Comparison of ENCODE assay signal across 36 mouse cellular contexts in genomic region chr1:140422954-140423353, GRCm38 (mm10).
DNase-seq lines count a peak whose midpoint lies in the region; ATAC-seq lines count a peak whose summit lies in the region.
"Had no signal": no experiment of that assay in that cellular context is flagged by ENCODE, and none has a peak within 500 bp of the region (broad histone marks: within the 10 kb centered on the region; RNA-seq: fewer than 3 reads in every experiment).

No protein-coding gene starts in this region.

- no peaks in the 10 kb centered on the region for H3K36me3 ChIP-seq in heart, embryonic 10.5 days
- H3K36me3 ChIP-seq in midbrain, embryonic 11.5 days (ENCODE audit: control insufficient read depth, insufficient read depth, low read length), result no peaks in the 10 kb centered on the region
- H3K36me3 ChIP-seq in midbrain, embryonic 16.5 days (ENCODE audit: control insufficient read depth, insufficient read depth, low read length), result no peaks in the 10 kb centered on the region
- H3K36me3 ChIP-seq: embryonic facial prominence, embryonic 12.5 days; forebrain, embryonic 10.5 days; forebrain, embryonic 15.5 days; heart, embryonic 13.5 days; neural tube, embryonic 12.5 days had no signal

- H3K4me3 ChIP-seq in heart, embryonic 10.5 days, result no peak overlapping the region
- H3K4me3 ChIP-seq in midbrain, embryonic 11.5 days (ENCODE audit: low read depth, low read length), result no peak overlapping the region
- H3K4me3 ChIP-seq in midbrain, embryonic 16.5 days (ENCODE audit: low read depth, low read length), result no peak overlapping the region
- H3K4me3 ChIP-seq: embryonic facial prominence, embryonic 12.5 days; forebrain, embryonic 10.5 days; forebrain, embryonic 15.5 days; gastrocnemius, adult 2 months; heart, embryonic 13.5 days; myocyte; neural tube, embryonic 12.5 days had no signal

- H3K4me1 ChIP-seq in heart, embryonic 10.5 days, result no peaks in the 10 kb centered on the region
- H3K4me1 ChIP-seq in midbrain, embryonic 11.5 days (ENCODE audit: control insufficient read depth, insufficient read depth, low read length), result no peaks in the 10 kb centered on the region
- no peaks in the 10 kb centered on the region for H3K4me1 ChIP-seq in midbrain, embryonic 16.5 days (ENCODE audit: control insufficient read depth, insufficient read depth, low read length)
- H3K4me1 ChIP-seq: embryonic facial prominence, embryonic 12.5 days; forebrain, embryonic 10.5 days; forebrain, embryonic 15.5 days; heart, embryonic 13.5 days; neural tube, embryonic 12.5 days had no signal

- ATAC-seq in midbrain, embryonic 11.5 days (ENCODE audit: low FRiP score), result no peak
- no peak for ATAC-seq in midbrain, embryonic 16.5 days
- ATAC-seq: activated CD4-positive, CD25-positive, alpha-beta regulatory T cell, adult 4 months; forebrain, embryonic 15.5 days; hindbrain, embryonic 16.5 days had no signal

- no peak overlapping the region for H3K4me2 ChIP-seq in midbrain, embryonic 11.5 days
- H3K4me2 ChIP-seq in midbrain, embryonic 16.5 days (ENCODE audit: low read length), result no peak overlapping the region
- H3K4me2 ChIP-seq: embryonic facial prominence, embryonic 12.5 days; forebrain, embryonic 15.5 days; heart, embryonic 13.5 days; neural tube, embryonic 12.5 days had no signal

- DNase-seq in embryo, embryonic 10.5 days (ENCODE audit: low spot score), result peak; percentile 4
- DNase-seq in embryo, embryonic 11 days, result no peak
- peak; percentile 46 to 63 for DNase-seq in heart, adult 9 months (ENCODE audit: low spot score in 2 of 2)
- no peak for DNase-seq in heart, embryonic 10.5 days (ENCODE audit: low spot score)
- peak; percentile 42 for DNase-seq in kidney, adult 9 months
- DNase-seq in kidney, postnatal 4 days, result no peak
- peak; percentile 1 for DNase-seq in midbrain, embryonic 11.5 days (ENCODE audit: low spot score, missing footprints)
- DNase-seq: adrenal gland, adult 2 months; adrenal gland, postnatal 36 days; cerebellum, adult 2 months; cerebellum, postnatal 14 days; gastrocnemius, adult 2 months; gastrocnemius, postnatal 36 days; layer of hippocampus, postnatal 36 days; left cerebral cortex, postnatal 4 days; liver; lung, adult 2 months; lung, postnatal 10 days; midbrain, embryonic 14.5 days; right cerebral cortex, adult 18-20 months; spleen, adult 18-20 months; thymus, adult 18-20 months; thymus, postnatal 25 days had no signal

- H3K27me3 ChIP-seq in heart, embryonic 10.5 days (ENCODE audit: insufficient read depth, poor library complexity, severe bottlenecking), result no peaks in the 10 kb centered on the region
- no peaks in the 10 kb centered on the region for H3K27me3 ChIP-seq in midbrain, embryonic 11.5 days (ENCODE audit: control insufficient read depth, insufficient read depth, low read length)
- no peaks in the 10 kb centered on the region for H3K27me3 ChIP-seq in midbrain, embryonic 16.5 days (ENCODE audit: control insufficient read depth, insufficient read depth, low read depth, low read length)
- H3K27me3 ChIP-seq: CH12.LX; embryonic facial prominence, embryonic 12.5 days; forebrain, embryonic 15.5 days; heart, embryonic 13.5 days; neural tube, embryonic 12.5 days had no signal

- no peaks in the 10 kb centered on the region for H3K9me3 ChIP-seq in heart, embryonic 10.5 days
- H3K9me3 ChIP-seq in midbrain, embryonic 11.5 days (ENCODE audit: control insufficient read depth, low read length), result no peaks in the 10 kb centered on the region
- H3K9me3 ChIP-seq in midbrain, embryonic 16.5 days (replicated peaks; ENCODE audit: control insufficient read depth, low read length, poor library complexity, severe bottlenecking), result no peaks in the 10 kb centered on the region
- H3K9me3 ChIP-seq: embryonic facial prominence, embryonic 12.5 days; forebrain, embryonic 10.5 days; forebrain, embryonic 15.5 days; heart, embryonic 13.5 days; neural tube, embryonic 12.5 days had no signal

- no peak overlapping the region for H3K9ac ChIP-seq in midbrain, embryonic 11.5 days (ENCODE audit: low read length)
- no peak overlapping the region for H3K9ac ChIP-seq in midbrain, embryonic 16.5 days (ENCODE audit: low read depth, low read length)
- H3K9ac ChIP-seq: embryonic facial prominence, embryonic 12.5 days; forebrain, embryonic 15.5 days; heart, embryonic 13.5 days; liver, embryonic 14.5 days; neural tube, embryonic 12.5 days had no signal

- H3K27ac ChIP-seq in heart, embryonic 10.5 days, result no peak overlapping the region
- no peak overlapping the region for H3K27ac ChIP-seq in midbrain, embryonic 11.5 days (ENCODE audit: low read depth, low read length)
- no peak overlapping the region for H3K27ac ChIP-seq in midbrain, embryonic 16.5 days (ENCODE audit: low read length)
- H3K27ac ChIP-seq: embryonic facial prominence, embryonic 12.5 days; forebrain, embryonic 10.5 days; forebrain, embryonic 15.5 days; gastrocnemius, adult 2 months; heart, embryonic 13.5 days; liver, embryonic 14.5 days; macrophage; neural tube, embryonic 12.5 days; stomach, postnatal 0 days had no signal

Comparison
In these comparisons a context has a peak if more than half of its experiments do, and no peak if none do; other contexts are left out.
1. DNase-seq: peak in embryo, embryonic 10.5 days (single experiment), heart, adult 9 months (2 of 2), kidney, adult 9 months (single experiment) and midbrain, embryonic 11.5 days (single experiment); none in embryo, embryonic 11 days (single experiment), heart, embryonic 10.5 days (single experiment) and kidney, postnatal 4 days (0 of 2).